Mouse (Mus musculus): ENCODE data around the gene Tomm7. TPM values are rescaled to one million over a fixed set of nuclear protein-coding genes. Genes with fewer than 3 reads are reported as not detected.

Tomm7 gene
- polyA plus RNA-seq, 1 experiment from 2014 or later = 141 TPM

Other genes starting within 250 kb of the Tomm7 start
- gene Srpk2, start 159.5 kb downstream of the Tomm7 start, polyA plus RNA-seq (2015; fragmentation: Nextera tagmentation; extraction: Ambion mirVana) = 33.1 and 36.2 TPM in 2 replicates
- 30.5 and 31.5 TPM in 2 replicates for gene Pus7, start 60.5 kb downstream of the Tomm7 start, polyA plus RNA-seq (2015; fragmentation: Nextera tagmentation; extraction: Ambion mirVana)
- 31.8 and 34.9 TPM in 2 replicates for gene Rint1, start 56.5 kb downstream of the Tomm7 start, polyA plus RNA-seq (2015; fragmentation: Nextera tagmentation; extraction: Ambion mirVana)
- gene Fam126a, start 186.5 kb upstream of the Tomm7 start, polyA plus RNA-seq (2015; fragmentation: Nextera tagmentation; extraction: Ambion mirVana) = 14.3 and 16.1 TPM in 2 replicates